Mouse (Mus musculus) megakaryocyte, embryonic 14.5 days (primary cell): Measurements from ENCODE around the gene Gm8947. TPM values are rescaled to one million over a fixed set of nuclear protein-coding genes. Genes with fewer than 3 reads are reported as not detected.

Experiments
- H3K27me3 ChIP-seq: replicated peaks from 2 replicates; pipeline ENCODE3; 2012; ENCODE audit warnings: inconsistent platforms
- H3K36me3 ChIP-seq: replicated peaks from 2 replicates; pipeline ENCODE3; 2012; ENCODE audit warnings: low read length, inconsistent platforms, mixed read lengths
- H3K4me1 ChIP-seq: 2 replicates; pipeline ENCODE4 v1.6.1; 2012; ENCODE audit warnings: inconsistent platforms
- H3K4me3 ChIP-seq: replicated peaks from 2 replicates; pipeline ENCODE3; 2012; ENCODE audit warnings: moderate library complexity, mild to moderate bottlenecking, inconsistent platforms
- H3K9me3 ChIP-seq: 2 replicates; pipeline ENCODE4 v1.6.1; 2012; ENCODE audit warnings: inconsistent platforms
- FLI1 ChIP-seq: IDR thresholded peaks from 2 replicates; pipeline ENCODE4 v1.6.1; 2012; ENCODE audit warnings: low read length, inconsistent platforms, mixed read lengths
- GATA1 ChIP-seq: IDR thresholded peaks from 3 replicates; pipeline ENCODE4 v1.6.1; 2012; ENCODE audit warnings: mixed read lengths, low read length, inconsistent platforms, borderline replicate concordance
- polyA plus RNA-seq: library from polyadenylated mRNA; stranded (reverse); fragments of >175 nt; gene quantifications from 2 replicates; pipeline ENCODE4 v1.2.3, GENCODE M21; 2012; ENCODE audit warnings: low replicate concordance; ENCODE audit not compliant: insufficient read depth

Gene Gm8947
- polyA plus RNA-seq, 1 experiment: not detected

GRCm38 (mm10) chr1:151157963-151158856, 34.0 kb upstream of the Gm8947 start:
- no peaks in the 10 kb centered on the region for H3K9me3 ChIP-seq
- no peaks in the 10 kb centered on the region for H3K4me1 ChIP-seq
- H3K4me3 ChIP-seq: no peak overlapping the region
- no peak for TF ChIP-seq FLI1
- no peak for TF ChIP-seq GATA1
- H3K27me3 ChIP-seq: no peaks in the 10 kb centered on the region
- H3K36me3 ChIP-seq: no peaks in the 10 kb centered on the region

- Histone ChIP-seq H3K4me3 (no peak overlapping the region), H3K27me3 (no peaks in the 10 kb centered on the region), H3K36me3 (no peaks in the 10 kb centered on the region), H3K4me1 (no peaks in the 10 kb centered on the region), H3K9me3 (no peaks in the 10 kb centered on the region)
- no peak for TF ChIP-seq GATA1
- no peak for TF ChIP-seq FLI1
These were observed 33.2 kb upstream of the Gm8947 start for GRCm38 (mm10) chr1:151158857-151159510.

GRCm38 (mm10) chr1:151166031-151166430, 26.1 kb upstream of the Gm8947 start:
- Histone ChIP-seq H3K27me3 (no peaks in the 10 kb centered on the region), H3K9me3 (no peaks in the 10 kb centered on the region), H3K4me1 (peaks cover 7% of the 10 kb centered on the region), H3K4me3 (no peak overlapping the region), H3K36me3 (no peaks in the 10 kb centered on the region)
- TF ChIP-seq FLI1 (no peak), GATA1 (no peak)

GRCm38 (mm10) chr1:151167297-151168047, 24.7 kb upstream of the Gm8947 start:
- TF ChIP-seq GATA1 (no peak), FLI1 (no peak)
- peaks cover 7% of the 10 kb centered on the region for H3K4me1 ChIP-seq
- H3K27me3 ChIP-seq: no peaks in the 10 kb centered on the region
- H3K36me3 ChIP-seq: no peaks in the 10 kb centered on the region
- no peaks in the 10 kb centered on the region for H3K9me3 ChIP-seq
- no peak overlapping the region for H3K4me3 ChIP-seq

GRCm38 (mm10) chr1:151168637-151169036, 23.5 kb upstream of the Gm8947 start:
- H3K36me3 ChIP-seq: no peaks in the 10 kb centered on the region
- TF ChIP-seq FLI1: no peak
- TF ChIP-seq GATA1: no peak
- peaks cover 7% of the 10 kb centered on the region for H3K4me1 ChIP-seq
- H3K9me3 ChIP-seq: no peaks in the 10 kb centered on the region
- no peak overlapping the region for H3K4me3 ChIP-seq
- H3K27me3 ChIP-seq: no peaks in the 10 kb centered on the region

GRCm38 (mm10) chr1:151171572-151172461, 20.4 kb upstream of the Gm8947 start:
- no peaks in the 10 kb centered on the region for H3K27me3 ChIP-seq
- no peaks in the 10 kb centered on the region for H3K9me3 ChIP-seq
- peaks cover 10% of the 10 kb centered on the region for H3K4me1 ChIP-seq
- no peaks in the 10 kb centered on the region for H3K36me3 ChIP-seq
- H3K4me3 ChIP-seq: no peak overlapping the region
- TF ChIP-seq FLI1 (no peak), GATA1 (no peak)

- Histone ChIP-seq H3K27me3 (no peaks in the 10 kb centered on the region), H3K4me3 (peak overlapping the region; percentile 85)
- TF ChIP-seq FLI1 (no peak), GATA1 (no peak)
These were observed 14.9 kb upstream of the Gm8947 start for GRCm38 (mm10) chr1:151177030-151177936.

GRCm38 (mm10) chr1:151177937-151178271, 14.3 kb upstream of the Gm8947 start:
- Histone ChIP-seq H3K4me3 (peak overlapping the region; percentile 85), H3K36me3 (no peaks in the 10 kb centered on the region), H3K27me3 (no peaks in the 10 kb centered on the region), H3K4me1 (peaks cover 16% of the 10 kb centered on the region), H3K9me3 (no peaks in the 10 kb centered on the region)
- TF ChIP-seq GATA1: no peak
- no peak for TF ChIP-seq FLI1

More at GRCm38 (mm10) chr1:151177030-151177936, 14.9 kb upstream of the Gm8947 start:
- Histone ChIP-seq H3K4me1 (peaks cover 16% of the 10 kb centered on the region), H3K36me3 (no peaks in the 10 kb centered on the region), H3K9me3 (no peaks in the 10 kb centered on the region)
